Mouse (Mus musculus) heart, adult 2 months (tissue): ENCODE results near the gene Retn. TPM values are rescaled to one million over a fixed set of nuclear protein-coding genes. Genes with fewer than 3 reads are reported as not detected.

Experiments used
- DNase-seq, 2 experiments: peaks; one replicate each; pipeline ENCODE4 v3.0.0; 2021
- H3K27ac ChIP-seq: fragments of 200-600 bp; 2 replicates; pipeline ENCODE4 v1.8.1; 2022
- H3K27me3 ChIP-seq: fragments of 200-500 bp; 2 replicates; pipeline ENCODE4 v1.6.1; 2012; ENCODE audit warnings: mild to moderate bottlenecking, low read length, inconsistent platforms, mixed read lengths; ENCODE audit not compliant: control insufficient read depth, insufficient read depth
- H3K36me3 ChIP-seq: fragments of 200-500 bp; 2 replicates; pipeline ENCODE4 v1.6.1; 2012; ENCODE audit warnings: low read length, inconsistent platforms; ENCODE audit not compliant: control insufficient read depth, insufficient read depth
- H3K4me1 ChIP-seq: fragments of 200-500 bp; 2 replicates; pipeline ENCODE4 v1.6.1; 2011; ENCODE audit warnings: low read length; ENCODE audit not compliant: control insufficient read depth, insufficient read depth
- H3K4me3 ChIP-seq: fragments of 200-600 bp; 2 replicates; pipeline ENCODE4 v1.8.1; 2022
- H3K79me2 ChIP-seq: fragments of 200-500 bp; replicated peaks from 2 replicates; pipeline ENCODE4 v1.6.1; 2012; ENCODE audit warnings: mild to moderate bottlenecking, inconsistent platforms, low read length, moderate library complexity, mixed read lengths; ENCODE audit not compliant: control insufficient read depth, insufficient read depth
- H3K9ac ChIP-seq: fragments of 200-500 bp; 2 replicates; pipeline ENCODE4 v1.6.1; 2012; ENCODE audit warnings: low read depth, mild to moderate bottlenecking, control low read depth, inconsistent platforms, low read length, mixed read lengths
- CTCF ChIP-seq: fragments of 200-600 bp; IDR thresholded peaks from 2 replicates; pipeline ENCODE4 v1.8.1; 2022; ENCODE audit warnings: antibody characterized with exemption, mild to moderate bottlenecking, moderate library complexity
- EP300 ChIP-seq: fragments of 200-500 bp; IDR thresholded peaks from 2 replicates; pipeline ENCODE4 v1.6.1; 2011; ENCODE audit warnings: low read depth, low read length, control low read depth; ENCODE audit not compliant: insufficient read depth
- POLR2A ChIP-seq: fragments of 200-500 bp; IDR thresholded peaks from 2 replicates; pipeline ENCODE4 v1.6.1; 2011; ENCODE audit warnings: mild to moderate bottlenecking, low read depth, low read length, control low read depth; ENCODE audit not compliant: insufficient read depth
- WGBS: fragments of 180-500 bp; shearing (Covaris S2); methylation state at CpG from one replicate; pipeline ENCODE4 v1.1.7; 2018; 5-methylcytosine and 5-hydroxymethylcytosine counted together
- intact Hi-C: fragments of 180-260 bp; cut with DNase I; formaldehyde crosslinking; loops from one replicate; pipeline ENCODE4 v1.15.1; 2025
- polyA plus RNA-seq: library from polyadenylated mRNA; depleted of rRNA; stranded (reverse); fragments of >200 nt; gene quantifications from 2 replicates; pipeline ENCODE4 v1.2.3, GENCODE M21; 2012
- total RNA-seq, 2 experiments: library from RNA; stranded (reverse); gene quantifications; 2 replicates each; pipeline ENCODE4 v1.2.3; 2021

Gene Retn
- total and polyA plus RNA-seq, 3 experiments = 0.86 to 8.4 (median 2.4) TPM

GRCm38 (mm10) chr8:3679236-3679635 lies 23.7 kb downstream of the Retn start:
- WGBS = 94% methylated on average over 23 of the region's 23 CpGs
- no peak for TF ChIP-seq POLR2A
- 0 out of 2 replicates have a peak, but pooled peaks cover 2% of the 10 kb centered on the region for H3K4me1 ChIP-seq
- H3K36me3 ChIP-seq = no peaks in the 10 kb centered on the region
- no peak overlapping the region for H3K9ac ChIP-seq
- intact Hi-C loops = loop anchor here (10.0 kb wide), 1 partner anchor 324 kb away; the partner anchor contains the start of gene A430078G23Rik
- H3K4me3 ChIP-seq = no peak overlapping the region
- no peak overlapping the region for H3K27ac ChIP-seq
- H3K27me3 ChIP-seq = no peaks in the 10 kb centered on the region
- no peak for DNase-seq
- H3K79me2 ChIP-seq = no peaks in the 10 kb centered on the region

- DNase-seq = no peak
- no peak overlapping the region for H3K9ac ChIP-seq
- no peak overlapping the region for H3K27ac ChIP-seq
- intact Hi-C loops = loop anchor here (10.0 kb wide), 1 partner anchor 325 kb away; the partner anchor contains the start of gene A430078G23Rik
- H3K4me3 ChIP-seq = no peak overlapping the region
- no peak for TF ChIP-seq CTCF
- no peak for TF ChIP-seq EP300
- TF ChIP-seq POLR2A = no peak
- 0 out of 2 replicates have a peak, but pooled peaks cover 2% of the 10 kb centered on the region for H3K4me1 ChIP-seq
- H3K36me3 ChIP-seq = no peaks in the 10 kb centered on the region
- H3K79me2 ChIP-seq = no peaks in the 10 kb centered on the region
- no peaks in the 10 kb centered on the region for H3K27me3 ChIP-seq
- WGBS = 82% methylated on average over 5 of the region's 5 CpGs
Measured at GRCm38 (mm10) chr8:3679656-3680055, 24.1 kb downstream of the Retn start.

GRCm38 (mm10) chr8:3682435-3682834 lies 26.9 kb downstream of the Retn start:
- H3K4me1 ChIP-seq = no peaks in the 10 kb centered on the region
- H3K27me3 ChIP-seq = no peaks in the 10 kb centered on the region
- no peak overlapping the region for H3K4me3 ChIP-seq
- H3K36me3 ChIP-seq = no peaks in the 10 kb centered on the region
- TF ChIP-seq POLR2A (no peak), EP300 (no peak), CTCF (no peak)
- DNase-seq = no peak
- no peak overlapping the region for H3K27ac ChIP-seq
- intact Hi-C loops = no loop called here
- no peaks in the 10 kb centered on the region for H3K79me2 ChIP-seq
- WGBS = 93% methylated on average over 5 of the region's 5 CpGs
- H3K9ac ChIP-seq = no peak overlapping the region

- no peak overlapping the region for H3K9ac ChIP-seq
- no peak overlapping the region for H3K4me3 ChIP-seq
- no peaks in the 10 kb centered on the region for H3K27me3 ChIP-seq
- 49% methylated on average over 6 of the region's 6 CpGs for WGBS
- H3K36me3 ChIP-seq = no peaks in the 10 kb centered on the region
- H3K79me2 ChIP-seq = no peaks in the 10 kb centered on the region
- TF ChIP-seq EP300 = no peak
- no peak for TF ChIP-seq CTCF
- TF ChIP-seq POLR2A = no peak
- intact Hi-C loops = no loop called here
- no peak for DNase-seq
- no peaks in the 10 kb centered on the region for H3K4me1 ChIP-seq
- no peak overlapping the region for H3K27ac ChIP-seq
Measured at GRCm38 (mm10) chr8:3683408-3684176, 28.0 kb downstream of the Retn start.

GRCm38 (mm10) chr8:3684530-3684929 lies 29.0 kb downstream of the Retn start:
- Histone ChIP-seq H3K9ac (no peak overlapping the region), H3K4me3 (no peak overlapping the region), H3K36me3 (no peaks in the 10 kb centered on the region), H3K4me1 (no peaks in the 10 kb centered on the region), H3K27ac (no peak overlapping the region), H3K79me2 (no peaks in the 10 kb centered on the region), H3K27me3 (no peaks in the 10 kb centered on the region)
- intact Hi-C loops = no loop called here
- TF ChIP-seq EP300 (no peak), POLR2A (no peak), CTCF (no peak)
- DNase-seq = no peak

GRCm38 (mm10) chr8:3685422-3685821 lies 29.9 kb downstream of the Retn start:
- Histone ChIP-seq H3K9ac (no peak overlapping the region), H3K27ac (no peak overlapping the region), H3K36me3 (no peaks in the 10 kb centered on the region), H3K27me3 (no peaks in the 10 kb centered on the region), H3K79me2 (no peaks in the 10 kb centered on the region), H3K4me3 (no peak overlapping the region), H3K4me1 (no peaks in the 10 kb centered on the region)
- intact Hi-C loops = no loop called here
- no peak for DNase-seq
- 47% methylated on average over 5 of the region's 5 CpGs for WGBS
- TF ChIP-seq EP300 (no peak), CTCF (no peak), POLR2A (no peak)
